Mouse (Mus musculus): ENCODE data around the gene 3110040N11Rik. TPM values are rescaled to one million over a fixed set of nuclear protein-coding genes. Genes with fewer than 3 reads are reported as not detected.

3110040N11Rik gene
- polyA plus RNA-seq, 1 experiment: 12.8 TPM

- H3K27me3 ChIP-seq (ENCODE audit: control insufficient read depth, insufficient read depth, low read length): no peaks in the 10 kb centered on the region
- no peaks in the 10 kb centered on the region for H3K4me1 ChIP-seq (ENCODE audit: control insufficient read depth, insufficient read depth, low read length)
- no peaks in the 10 kb centered on the region for H3K36me3 ChIP-seq (ENCODE audit: control insufficient read depth, insufficient read depth, low read length)
- H3K27ac ChIP-seq (ENCODE audit: control insufficient read depth, insufficient read depth, low read depth, low read length): no peak overlapping the region
- H3K4me3 ChIP-seq (ENCODE audit: control insufficient read depth, low read depth, low read length): no peak overlapping the region
- no peak for TF ChIP-seq POLR2A (IDR thresholded peaks at IDR 0.05; ENCODE audit: control insufficient read depth, low read depth, low read length)
- no peak for TF ChIP-seq CTCF (IDR thresholded peaks at IDR 0.05; ENCODE audit: control insufficient read depth, insufficient read depth, insufficient replicate concordance, low read depth, low read length)
Observed at GRCm38 (mm10) chr7:81738720-81739385, 50.4 kb downstream of the 3110040N11Rik start.

GRCm38 (mm10) chr7:81735300-81736048 is 53.8 kb downstream of the 3110040N11Rik start:
- H3K27me3 ChIP-seq (ENCODE audit: control insufficient read depth, insufficient read depth, low read length): no peaks in the 10 kb centered on the region
- H3K4me3 ChIP-seq (ENCODE audit: control insufficient read depth, low read depth, low read length): no peak overlapping the region
- H3K27ac ChIP-seq (ENCODE audit: control insufficient read depth, insufficient read depth, low read depth, low read length): no peak overlapping the region
- no peaks in the 10 kb centered on the region for H3K36me3 ChIP-seq (ENCODE audit: control insufficient read depth, insufficient read depth, low read length)
- TF ChIP-seq CTCF (IDR thresholded peaks at IDR 0.05; ENCODE audit: control insufficient read depth, insufficient read depth, insufficient replicate concordance, low read depth, low read length) (no peak), POLR2A (IDR thresholded peaks at IDR 0.05; ENCODE audit: control insufficient read depth, low read depth, low read length) (no peak)
- no peaks in the 10 kb centered on the region for H3K4me1 ChIP-seq (ENCODE audit: control insufficient read depth, insufficient read depth, low read length)

GRCm38 (mm10) chr7:81732183-81733089 is 56.8 kb downstream of the 3110040N11Rik start:
- Histone ChIP-seq H3K27ac (ENCODE audit: control insufficient read depth, insufficient read depth, low read depth, low read length) (no peak overlapping the region), H3K4me3 (ENCODE audit: control insufficient read depth, low read depth, low read length) (no peak overlapping the region), H3K27me3 (ENCODE audit: control insufficient read depth, insufficient read depth, low read length) (no peaks in the 10 kb centered on the region), H3K4me1 (ENCODE audit: control insufficient read depth, insufficient read depth, low read length) (no peaks in the 10 kb centered on the region), H3K36me3 (ENCODE audit: control insufficient read depth, insufficient read depth, low read length) (no peaks in the 10 kb centered on the region)
- TF ChIP-seq POLR2A (IDR thresholded peaks at IDR 0.05; ENCODE audit: control insufficient read depth, low read depth, low read length) (no peak), CTCF (IDR thresholded peaks at IDR 0.05; ENCODE audit: control insufficient read depth, insufficient read depth, insufficient replicate concordance, low read depth, low read length) (no peak)

Other genes starting within 250 kb of the 3110040N11Rik start
- gene Fsd2, start 222.5 kb downstream of the 3110040N11Rik start, polyA plus RNA-seq (2012; rRNA removed): 0.16 and 0.43 TPM in 2 replicates
- gene Whamm, start 218.2 kb downstream of the 3110040N11Rik start, polyA plus RNA-seq (2012; rRNA removed): 22.9 and 27.4 TPM in 2 replicates
- 1.1 TPM in 2 replicates for gene Homer2, start 82.0 kb downstream of the 3110040N11Rik start, polyA plus RNA-seq (2012; rRNA removed)
- gene Ramac, start 26.6 kb downstream of the 3110040N11Rik start, polyA plus RNA-seq (2012; rRNA removed): 17.6 and 18.6 TPM in 2 replicates
- gene Btbd1, start 40.0 kb upstream of the 3110040N11Rik start, polyA plus RNA-seq (2012; rRNA removed): 183 and 202 TPM in 2 replicates
- gene Gm10160, start 66.3 kb upstream of the 3110040N11Rik start, polyA plus RNA-seq (2012; rRNA removed): not detected in 2 replicates
- gene Tm6sf1, start 69.5 kb upstream of the 3110040N11Rik start, polyA plus RNA-seq (2012; rRNA removed): 5.7 and 9.5 TPM in 2 replicates
- 4.2 and 4.3 TPM in 2 replicates for gene Hdgfl3, start 145.0 kb upstream of the 3110040N11Rik start, polyA plus RNA-seq (2012; rRNA removed)
- 0.96 and 1.2 TPM in 2 replicates for gene Bnc1, start 202.8 kb upstream of the 3110040N11Rik start, polyA plus RNA-seq (2012; rRNA removed)

Data from testis, adult 2 months (tissue).